Mouse (Mus musculus): ENCODE results near the gene Rb1. TPM values are rescaled to one million over a fixed set of nuclear protein-coding genes. Genes with fewer than 3 reads are reported as not detected.
A peak's percentile ranks its signal among the peaks of the same experiment; 100 is the strongest.

Gene Rb1
- polyA plus RNA-seq, 1 experiment from 2014 or later = 26.0 TPM

GRCm38 (mm10) chr14:73180671-73181070, 145.0 kb downstream of the Rb1 start:
- 71% methylated on average over 3 of the region's 3 CpGs for WGBS
- Histone ChIP-seq H3K9me3 (no peaks in the 10 kb centered on the region), H3K4me3 (replicated peaks) (no peak overlapping the region), H3K27ac (peak overlapping the region; percentile 26; the same call in 1 of the 2 replicates), H3K27me3 (replicated peaks) (no peaks in the 10 kb centered on the region), H3K36me3 (peaks cover 12% of the 10 kb centered on the region), H3K4me2 (no peak overlapping the region), H3K9ac (no peak overlapping the region), H3K4me1 (no peaks in the 10 kb centered on the region)
- ATAC-seq (ENCODE audit: insufficient read depth, low FRiP score, low read depth) = no peak

DNA sequence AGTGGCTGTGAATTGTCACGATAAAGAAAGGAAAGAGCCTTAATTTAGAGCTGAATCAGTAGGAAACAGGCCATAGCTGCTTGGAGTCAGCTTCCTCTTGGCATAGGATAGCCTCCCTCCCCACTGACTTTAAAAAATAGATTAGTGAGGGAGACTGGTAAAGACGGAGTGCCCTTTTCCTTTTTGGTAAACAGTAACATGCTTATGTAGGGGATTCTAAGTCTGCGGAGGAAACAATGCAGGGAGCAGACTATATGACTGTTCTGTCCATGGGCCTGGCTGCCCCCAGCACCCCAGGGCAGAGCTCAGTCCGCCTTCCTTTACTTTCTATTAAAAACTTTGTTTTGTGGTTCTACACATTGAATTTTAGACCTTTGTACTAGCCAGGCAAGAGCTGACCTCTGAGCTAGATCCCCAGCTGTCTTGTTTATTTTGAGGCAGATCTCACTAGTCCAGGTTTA, 146.4 kb downstream of the Rb1 start:
- 77% methylated on average over 4 of the region's 4 CpGs for WGBS
- peak overlapping the region; percentile 31; the same call in 1 of the 2 replicates for H3K27ac ChIP-seq
- ATAC-seq (ENCODE audit: insufficient read depth, low FRiP score, low read depth) = no peak
- no peak overlapping the region for H3K4me3 ChIP-seq (replicated peaks)
- no peaks in the 10 kb centered on the region for H3K4me1 ChIP-seq
- H3K36me3 ChIP-seq = peaks cover 12% of the 10 kb centered on the region
- no peaks in the 10 kb centered on the region for H3K27me3 ChIP-seq (replicated peaks)
- no peak overlapping the region for H3K4me2 ChIP-seq
- no peaks in the 10 kb centered on the region for H3K9me3 ChIP-seq
- H3K9ac ChIP-seq = no peak overlapping the region

GRCm38 (mm10) chr14:73177961-73178360, 147.7 kb downstream of the Rb1 start:
- H3K4me2 ChIP-seq = no peak overlapping the region
- no peak for ATAC-seq (ENCODE audit: insufficient read depth, low FRiP score, low read depth)
- no peaks in the 10 kb centered on the region for H3K9me3 ChIP-seq
- no peak overlapping the region for H3K9ac ChIP-seq
- H3K36me3 ChIP-seq = peaks cover 12% of the 10 kb centered on the region
- WGBS = 82% methylated on average over 11 of the region's 11 CpGs
- no peak overlapping the region for H3K4me3 ChIP-seq (replicated peaks)
- no peak overlapping the region for H3K27ac ChIP-seq
- H3K27me3 ChIP-seq (replicated peaks) = no peaks in the 10 kb centered on the region
- H3K4me1 ChIP-seq = no peaks in the 10 kb centered on the region

- no peaks in the 10 kb centered on the region for H3K27me3 ChIP-seq (replicated peaks)
- no peak overlapping the region for H3K4me3 ChIP-seq (replicated peaks)
- 83% methylated on average over 5 of the region's 5 CpGs for WGBS
- H3K9ac ChIP-seq = no peak overlapping the region
- H3K27ac ChIP-seq = no peak overlapping the region
- no peaks in the 10 kb centered on the region for H3K4me1 ChIP-seq
- ATAC-seq (ENCODE audit: insufficient read depth, low FRiP score, low read depth) = no peak
- no peaks in the 10 kb centered on the region for H3K9me3 ChIP-seq
- H3K4me2 ChIP-seq = no peak overlapping the region
- H3K36me3 ChIP-seq = peaks cover 10% of the 10 kb centered on the region
Observed at GRCm38 (mm10) chr14:73176266-73176665, 149.4 kb downstream of the Rb1 start.

GRCm38 (mm10) chr14:73175814-73176213, 149.8 kb downstream of the Rb1 start:
- WGBS = 72% methylated on average over 6 of the region's 6 CpGs
- Histone ChIP-seq H3K9me3 (no peaks in the 10 kb centered on the region), H3K4me3 (replicated peaks) (no peak overlapping the region), H3K27ac (no peak overlapping the region), H3K27me3 (replicated peaks) (no peaks in the 10 kb centered on the region), H3K36me3 (peaks cover 14% of the 10 kb centered on the region), H3K4me2 (no peak overlapping the region), H3K9ac (no peak overlapping the region), H3K4me1 (no peaks in the 10 kb centered on the region)
- no peak for ATAC-seq (ENCODE audit: insufficient read depth, low FRiP score, low read depth)

- Histone ChIP-seq H3K9me3 (no peaks in the 10 kb centered on the region), H3K27me3 (replicated peaks) (no peaks in the 10 kb centered on the region), H3K9ac (no peak overlapping the region), H3K27ac (no peak overlapping the region), H3K4me2 (no peak overlapping the region), H3K36me3 (peaks cover 15% of the 10 kb centered on the region), H3K4me3 (replicated peaks) (no peak overlapping the region), H3K4me1 (no peaks in the 10 kb centered on the region)
- WGBS = 70% methylated on average over 1 of the region's 1 CpGs
- ATAC-seq (ENCODE audit: insufficient read depth, low FRiP score, low read depth) = no peak
Observed at GRCm38 (mm10) chr14:73175031-73175430, 150.6 kb downstream of the Rb1 start.

DNA sequence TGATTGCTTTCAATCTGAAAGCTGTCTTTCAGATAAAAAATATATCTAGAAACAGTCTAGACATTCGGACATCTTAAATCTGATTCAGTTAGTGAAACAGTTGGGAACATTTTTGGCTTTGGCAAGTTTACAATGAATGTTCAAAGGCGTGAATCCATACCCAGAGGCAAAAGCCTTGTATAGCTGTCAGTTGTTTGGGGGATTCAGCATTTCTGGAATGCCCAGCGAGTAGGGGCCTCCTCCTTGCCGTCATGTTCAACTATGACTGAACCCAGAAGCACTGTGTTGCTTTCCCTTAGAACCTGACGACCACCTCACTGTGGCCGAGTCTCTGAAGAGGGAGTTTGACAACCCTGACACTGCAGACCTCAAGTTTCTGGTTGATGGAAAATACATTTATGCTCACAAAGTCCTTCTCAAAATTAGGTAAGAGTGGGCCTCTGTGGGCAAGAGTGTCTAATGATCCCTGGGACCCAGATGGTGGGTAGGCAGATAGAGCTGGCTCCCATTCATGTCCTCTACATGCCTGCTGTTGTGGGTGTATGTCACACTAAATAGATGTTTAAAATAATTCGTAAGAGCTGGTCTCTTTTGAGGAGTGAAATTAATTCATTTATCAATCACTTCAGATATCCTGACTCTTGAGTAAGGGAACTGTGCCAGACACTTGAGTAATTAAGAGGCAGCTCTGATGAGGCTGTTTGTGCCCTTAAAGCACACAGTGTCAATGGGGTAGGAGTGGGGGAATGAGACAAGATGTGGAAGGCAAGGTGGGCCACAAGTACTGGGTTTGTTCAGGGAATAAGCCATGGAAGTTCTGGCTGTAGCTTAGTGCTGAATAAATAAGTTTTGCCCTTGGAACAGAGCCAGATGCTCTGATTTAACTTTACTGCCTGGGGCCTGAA, 151.3 kb downstream of the Rb1 start:
- H3K9ac ChIP-seq = no peak overlapping the region
- no peaks in the 10 kb centered on the region for H3K9me3 ChIP-seq
- WGBS = 72% methylated on average over 7 of the region's 7 CpGs
- no peaks in the 10 kb centered on the region for H3K4me1 ChIP-seq
- H3K4me3 ChIP-seq (replicated peaks) = no peak overlapping the region
- H3K36me3 ChIP-seq = peaks cover 18% of the 10 kb centered on the region
- no peak overlapping the region for H3K4me2 ChIP-seq
- ATAC-seq (ENCODE audit: insufficient read depth, low FRiP score, low read depth) = no peak
- no peaks in the 10 kb centered on the region for H3K27me3 ChIP-seq (replicated peaks)
- H3K27ac ChIP-seq = no peak overlapping the region

- Histone ChIP-seq H3K27ac (no peak overlapping the region), H3K9me3 (no peaks in the 10 kb centered on the region), H3K4me2 (no peak overlapping the region), H3K36me3 (peaks cover 20% of the 10 kb centered on the region), H3K9ac (no peak overlapping the region), H3K27me3 (replicated peaks) (no peaks in the 10 kb centered on the region), H3K4me1 (no peaks in the 10 kb centered on the region), H3K4me3 (replicated peaks) (no peak overlapping the region)
- no peak for ATAC-seq (ENCODE audit: insufficient read depth, low FRiP score, low read depth)
- WGBS = 89% methylated on average over 11 of the region's 11 CpGs
Observed at GRCm38 (mm10) chr14:73173662-73174061, 152.0 kb downstream of the Rb1 start.

- Histone ChIP-seq H3K4me3 (replicated peaks) (no peak overlapping the region), H3K9me3 (no peaks in the 10 kb centered on the region), H3K4me2 (no peak overlapping the region), H3K27me3 (replicated peaks) (no peaks in the 10 kb centered on the region), H3K9ac (no peak overlapping the region), H3K36me3 (peaks cover 22% of the 10 kb centered on the region), H3K4me1 (no peaks in the 10 kb centered on the region), H3K27ac (no peak overlapping the region)
- 79% methylated on average over 12 of the region's 12 CpGs for WGBS
- no peak for ATAC-seq (ENCODE audit: insufficient read depth, low FRiP score, low read depth)
Observed at GRCm38 (mm10) chr14:73172196-73173011, 153.2 kb downstream of the Rb1 start.

- no peak for ATAC-seq (ENCODE audit: insufficient read depth, low FRiP score, low read depth)
- WGBS = 90% methylated on average over 13 of the region's 13 CpGs
Observed at GRCm38 (mm10) chr14:73169926-73170844, 155.4 kb downstream of the Rb1 start.

DNA sequence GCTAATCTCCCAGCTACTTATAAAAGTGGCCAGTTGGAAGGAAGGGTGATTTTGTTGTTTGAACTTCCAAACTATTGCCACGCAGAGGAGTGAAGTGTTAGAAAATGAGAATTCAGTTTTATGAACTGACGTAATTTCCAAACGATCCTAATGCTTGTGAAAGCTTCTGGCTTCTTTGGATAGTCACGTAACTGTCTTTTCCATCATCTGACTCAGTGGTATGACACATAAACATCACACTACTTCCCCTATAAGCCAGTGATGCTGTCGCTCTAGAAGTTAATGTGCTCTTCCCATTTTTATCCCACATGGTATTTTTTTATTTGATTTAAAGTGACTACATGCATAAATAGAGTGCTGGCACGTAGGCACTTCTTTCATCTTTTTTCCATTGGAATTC, 157.0 kb downstream of the Rb1 start:
- H3K4me3 ChIP-seq (replicated peaks) = no peak overlapping the region
- no peaks in the 10 kb centered on the region for H3K9me3 ChIP-seq
- no peaks in the 10 kb centered on the region for H3K27me3 ChIP-seq (replicated peaks)
- H3K36me3 ChIP-seq = peaks cover 26% of the 10 kb centered on the region
- H3K27ac ChIP-seq = no peak overlapping the region
- no peak for ATAC-seq (ENCODE audit: insufficient read depth, low FRiP score, low read depth)
- WGBS = 84% methylated on average over 6 of the region's 6 CpGs
- H3K9ac ChIP-seq = no peak overlapping the region
- H3K4me2 ChIP-seq = no peak overlapping the region
- H3K4me1 ChIP-seq = no peaks in the 10 kb centered on the region

More at GRCm38 (mm10) chr14:73169926-73170844, 155.4 kb downstream of the Rb1 start:
- Histone ChIP-seq H3K27me3 (replicated peaks) (no peaks in the 10 kb centered on the region), H3K4me1 (no peaks in the 10 kb centered on the region), H3K9me3 (no peaks in the 10 kb centered on the region), H3K4me2 (no peak overlapping the region), H3K9ac (no peak overlapping the region), H3K27ac (peak overlapping the region; percentile 57; the same call in 1 of the 2 replicates), H3K4me3 (replicated peaks) (no peak overlapping the region), H3K36me3 (peaks cover 23% of the 10 kb centered on the region)
